Mouse (Mus musculus) layer of hippocampus, postnatal 14 days (tissue): ENCODE measurements at regions not wholly inside any gene's neighbourhood (a gene's known extent, or its start where the extent isn't known, plus 50 kb on each side); places are given as distances from the start of the nearest gene placed in this dataset.

ENCODE experiments used
- DNase-seq, 2 experiments: peaks; one replicate each; pipeline ENCODE4 v3.0.0; 2021 to 2022; ENCODE audit warnings: low spot score in 2 of 2, mixed read lengths in 1 of 2

GRCm38 (mm10) chr8:50387189-50387588, 1543.4 kb upstream of the Tenm3 start:
- no peak for DNase-seq

GRCm38 (mm10) chr8:50383697-50384096, 1539.9 kb upstream of the Tenm3 start:
- DNase-seq: no peak

- no peak for DNase-seq
These were observed 1536.0 kb upstream of the Tenm3 start for GRCm38 (mm10) chr8:50379745-50380144.

DNA sequence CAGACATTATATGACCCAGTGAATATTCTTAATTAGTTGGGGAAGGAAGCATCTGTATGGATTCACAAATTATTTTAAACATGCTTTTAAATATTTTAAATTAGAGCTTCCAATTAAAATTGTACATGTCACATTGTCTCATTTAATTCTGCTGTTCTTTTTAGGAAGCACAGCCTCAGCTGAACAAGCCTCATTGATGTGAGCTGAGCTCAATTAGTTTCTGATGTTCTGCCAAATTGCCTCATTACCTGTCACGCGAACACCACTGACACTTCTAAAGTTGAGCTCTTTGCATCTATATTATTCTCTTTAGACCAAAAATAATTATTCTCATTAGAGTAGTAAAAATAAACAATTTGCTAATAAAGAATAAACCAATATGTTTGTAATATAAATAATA, 1530.0 kb upstream of the Tenm3 start:
- no peak for DNase-seq

DNA sequence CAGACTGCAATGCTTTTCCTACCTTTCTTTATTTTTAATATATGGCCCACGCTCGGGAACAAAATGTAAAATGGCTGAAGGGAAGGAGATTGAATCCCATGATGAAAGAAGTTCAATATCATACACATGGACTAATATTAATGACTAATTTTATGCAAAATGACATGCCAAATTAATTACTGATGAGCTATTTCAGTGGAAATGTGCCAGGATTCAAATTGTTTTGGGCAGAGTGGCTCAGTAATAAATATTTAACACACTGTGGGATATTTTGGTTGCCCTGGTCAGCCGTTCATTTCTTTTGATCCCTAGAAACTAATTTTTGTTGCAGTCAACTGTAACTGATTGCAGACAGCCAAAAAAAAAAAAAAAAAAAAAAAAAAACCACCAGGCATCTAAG, 1482.7 kb upstream of the Tenm3 start:
- no peak for DNase-seq

- no peak for DNase-seq
These were observed 1477.7 kb upstream of the Tenm3 start for GRCm38 (mm10) chr8:50321356-50321963.

DNA sequence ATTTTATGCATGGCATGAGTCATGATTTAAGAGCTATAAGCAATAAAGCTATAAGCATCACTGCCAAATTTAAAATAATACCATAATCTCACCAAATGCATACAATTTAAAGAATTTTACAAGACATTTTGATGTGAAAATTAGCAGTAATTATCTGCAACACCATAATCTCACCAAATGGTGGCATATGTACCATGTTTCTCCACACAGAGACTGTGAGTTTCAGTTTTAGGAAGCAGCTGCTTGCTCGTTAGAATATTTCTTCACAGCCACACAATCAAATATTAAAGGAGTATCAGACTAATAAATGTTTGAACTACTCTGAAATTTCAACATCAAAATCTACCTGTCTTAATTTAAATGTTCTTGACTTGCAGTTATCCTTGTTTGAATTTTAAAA, 1472.9 kb upstream of the Tenm3 start:
- DNase-seq: no peak

- no peak for DNase-seq
These were observed 1466.6 kb upstream of the Tenm3 start for GRCm38 (mm10) chr8:50310308-50310707.

GRCm38 (mm10) chr8:50300316-50300715, 1456.6 kb upstream of the Tenm3 start:
- DNase-seq: peak in 1 of 2 experiments; percentile 28

- peak; percentile 51 to 95 for DNase-seq
These were observed 1449.8 kb upstream of the Tenm3 start for GRCm38 (mm10) chr8:50293501-50293900.

DNA sequence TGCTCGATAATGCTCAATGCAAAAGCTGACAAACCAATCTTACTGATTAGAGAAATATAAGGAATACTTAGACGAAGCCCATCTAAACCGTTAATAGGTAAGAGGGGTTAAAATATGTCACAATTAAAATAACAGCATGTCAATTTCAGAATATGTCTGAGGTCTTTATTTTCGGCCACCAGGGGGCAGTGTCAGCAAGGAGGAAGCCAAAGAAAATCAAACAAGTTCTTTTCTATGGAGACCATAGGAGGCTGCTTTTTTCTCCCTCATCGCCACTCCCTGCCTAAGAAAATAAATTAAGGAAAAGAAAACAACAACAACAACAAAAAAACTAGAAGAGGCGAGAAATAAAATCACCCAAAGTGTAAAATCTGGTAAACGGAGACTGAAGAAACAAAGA, 1448.4 kb upstream of the Tenm3 start:
- peak; percentile 49 to 58 for DNase-seq

DNA sequence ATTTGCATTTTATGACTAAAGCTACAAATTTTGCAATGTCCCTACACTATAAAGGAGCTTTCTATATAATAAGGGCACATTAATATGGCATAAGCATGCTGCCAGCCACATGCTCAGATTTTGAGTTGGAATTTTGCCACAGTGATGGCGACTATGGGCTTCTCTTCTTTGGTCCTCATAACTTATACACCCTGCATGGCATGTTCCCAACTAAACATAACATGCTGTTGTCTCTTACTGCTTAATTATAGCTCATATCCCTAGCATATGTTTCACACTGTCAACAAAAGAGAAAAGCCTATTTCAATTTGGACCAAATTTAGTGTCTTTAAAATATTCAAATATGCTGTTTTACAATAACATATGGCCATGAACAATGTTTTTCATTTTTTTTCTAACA, 1432.6 kb upstream of the Tenm3 start:
- no peak for DNase-seq

- no peak for DNase-seq
These were observed 1421.0 kb upstream of the Tenm3 start for GRCm38 (mm10) chr8:50264757-50265156.
